Mouse (Mus musculus): ENCODE measurements around the gene Map2k4.

The Map2k4 gene

DNA sequence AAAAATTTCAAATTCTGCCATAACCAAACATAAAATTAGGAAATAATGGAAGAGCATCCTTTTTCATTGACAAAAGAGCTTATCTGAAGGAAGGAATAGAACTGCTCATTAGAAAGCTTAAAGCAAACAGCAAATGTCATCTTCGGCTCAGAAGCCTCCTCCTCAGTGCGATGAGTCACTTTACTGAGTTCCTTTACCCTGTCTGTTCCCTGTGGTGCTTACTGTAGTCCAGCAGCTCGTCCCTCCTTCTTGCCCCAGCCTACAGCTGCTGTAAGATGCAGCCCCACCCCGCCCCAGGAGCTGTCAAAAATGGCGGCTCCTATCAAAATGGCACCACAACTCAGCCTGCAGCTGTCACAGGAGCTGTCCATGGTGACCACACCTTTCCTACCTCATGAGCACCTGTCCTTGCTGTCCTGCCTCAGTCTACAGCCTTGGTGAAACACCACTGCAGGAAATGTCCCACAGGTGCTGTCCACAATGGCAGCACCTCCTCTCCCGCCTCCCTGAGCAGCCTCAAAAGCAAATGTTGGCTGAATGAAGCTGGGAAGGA, 75.3 kb downstream of the Map2k4 start:
- no peak for DNase-seq (ENCODE audit: low spot score in 2 of 2)

DNA sequence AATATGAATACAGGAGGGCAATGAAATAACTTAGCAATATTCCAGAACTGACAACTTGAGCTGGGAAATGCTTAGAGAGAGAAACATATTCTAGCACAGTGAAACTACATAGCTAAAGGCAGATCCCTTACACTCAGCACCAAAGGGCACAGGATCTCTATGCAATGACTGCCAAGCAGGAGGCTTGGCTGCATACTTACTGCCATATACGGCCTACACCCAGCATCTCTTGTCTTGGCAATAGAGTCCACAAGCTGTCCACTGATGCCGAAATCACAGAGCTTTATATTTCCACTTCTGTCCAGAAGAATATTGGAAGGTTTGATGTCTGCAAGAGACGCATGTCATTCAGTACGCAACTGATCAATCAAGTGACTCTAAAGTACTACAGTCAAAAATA, 81.3 kb downstream of the Map2k4 start:
- no peak for DNase-seq (ENCODE audit: low spot score in 2 of 2)

DNA sequence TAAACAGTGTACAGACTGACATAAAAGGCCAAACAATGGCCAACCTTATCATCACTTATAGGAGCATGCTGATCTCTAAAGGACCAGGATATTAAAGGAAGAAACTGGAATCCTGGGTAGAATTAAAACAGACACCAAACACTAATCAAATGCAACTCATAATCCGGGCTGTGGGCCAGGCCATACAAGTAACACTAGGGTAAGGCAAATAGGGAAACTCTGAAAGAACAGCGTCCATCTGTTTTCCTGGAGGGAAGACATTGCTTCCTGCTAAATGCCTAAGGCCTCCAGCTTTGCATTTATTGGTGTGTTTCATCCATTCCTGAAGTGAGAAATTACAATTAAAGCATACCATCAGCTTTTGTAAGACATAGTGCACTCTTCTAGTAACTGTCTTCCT, 81.9 kb downstream of the Map2k4 start:
- DNase-seq (ENCODE audit: low spot score in 2 of 2): no peak

DNA sequence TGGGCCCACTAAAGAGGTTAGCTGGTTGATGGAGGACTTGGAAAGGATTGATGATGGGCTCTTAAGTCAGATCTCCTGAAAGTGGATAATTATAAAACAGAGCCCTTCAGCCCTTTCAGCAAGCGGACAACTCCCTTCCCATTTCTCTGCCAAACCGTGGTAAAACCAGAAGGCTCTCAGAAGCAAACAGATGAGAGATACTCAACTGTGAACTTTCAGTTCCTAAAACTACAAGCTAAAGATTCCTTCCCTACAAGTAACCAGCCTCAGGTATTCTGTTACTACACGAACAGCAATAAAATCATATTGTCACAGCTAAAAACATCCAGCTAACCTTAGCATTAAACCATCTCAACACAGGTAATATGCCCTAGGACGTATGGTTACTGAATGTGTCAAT, 83.2 kb downstream of the Map2k4 start:
- no peak for DNase-seq (ENCODE audit: low spot score in 2 of 2)

DNA sequence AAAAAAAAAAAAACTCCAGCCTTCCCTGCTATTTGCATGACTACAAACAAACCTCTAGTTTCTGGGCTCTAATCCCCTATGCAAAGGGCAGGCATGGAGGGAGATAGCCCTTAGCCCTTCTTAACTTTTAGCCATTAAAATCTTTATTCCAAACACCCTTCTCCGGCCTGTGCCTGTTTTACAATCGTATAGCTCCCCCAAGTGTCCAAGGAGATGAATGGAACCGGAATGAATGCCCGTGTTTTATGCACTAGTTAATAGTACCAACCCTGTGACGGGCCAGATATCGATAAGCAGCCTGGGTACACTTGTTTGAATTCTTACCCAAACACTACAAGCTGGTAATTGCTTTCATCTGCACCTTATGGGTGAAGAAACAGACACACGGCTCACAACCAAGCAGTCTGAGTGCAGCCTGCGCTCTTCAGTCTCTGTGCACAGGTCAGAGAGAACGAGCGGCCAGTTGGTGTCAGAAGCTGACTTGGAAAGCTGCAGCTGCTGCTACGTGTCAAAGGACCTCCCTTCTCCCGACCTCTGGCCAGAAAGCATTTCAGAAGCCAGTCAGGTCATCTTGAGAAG, 109.2 kb downstream of the Map2k4 start:
- peak in 1 of 2 experiments; percentile 46 for DNase-seq (ENCODE audit: low spot score in 2 of 2)

DNA sequence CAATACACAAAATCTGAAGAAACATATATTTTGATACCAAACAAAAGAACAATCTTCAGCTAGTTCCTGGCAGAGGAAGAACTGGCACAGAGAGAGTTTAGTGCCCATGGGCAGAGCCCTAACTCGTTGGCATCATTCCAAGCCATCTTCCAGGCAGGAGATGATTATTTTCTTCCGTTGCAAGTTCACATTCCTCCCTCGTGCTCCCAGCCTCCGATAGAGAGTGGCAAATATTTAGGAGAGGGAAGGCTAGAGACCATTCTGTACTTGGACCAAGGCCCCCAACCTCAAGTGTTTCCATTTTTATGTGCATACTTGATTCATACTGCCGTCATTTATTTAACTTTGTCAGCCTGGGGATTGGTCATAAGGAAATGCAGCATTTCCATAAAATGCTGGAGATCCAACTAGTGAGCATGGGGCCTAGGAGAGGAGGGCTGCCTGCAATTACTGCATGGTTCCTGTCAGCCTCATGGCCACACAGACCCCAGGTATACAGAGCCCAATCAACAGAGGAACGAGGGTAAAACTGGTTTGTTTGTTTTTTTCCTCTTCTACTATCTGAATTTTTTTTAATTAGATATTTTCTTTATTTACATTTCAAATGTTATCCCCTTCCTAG, 120.6 kb downstream of the Map2k4 start:
- DNase-seq (ENCODE audit: low spot score in 2 of 2): no peak

DNA sequence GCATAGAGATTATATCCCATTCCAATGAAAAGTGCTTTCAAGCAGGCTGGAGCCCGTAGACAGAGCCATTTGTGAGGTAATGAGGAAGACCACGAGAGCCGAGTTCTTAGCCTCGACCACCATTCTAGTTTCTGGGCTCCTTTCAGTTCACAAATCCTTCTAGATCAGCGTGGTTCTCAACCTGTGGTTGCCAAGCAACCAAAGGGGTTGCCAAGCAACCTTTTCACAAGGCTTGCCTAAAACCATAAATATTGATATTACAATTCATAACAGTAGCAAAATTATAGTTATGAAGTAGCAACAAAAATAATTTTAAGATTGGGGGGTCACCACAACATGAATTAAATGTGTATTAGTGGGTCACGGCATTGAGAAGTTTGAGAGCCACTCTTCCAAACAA, 123.2 kb downstream of the Map2k4 start:
- peak in 1 of 2 experiments; percentile 12 for DNase-seq (ENCODE audit: low spot score in 2 of 2)

DNA sequence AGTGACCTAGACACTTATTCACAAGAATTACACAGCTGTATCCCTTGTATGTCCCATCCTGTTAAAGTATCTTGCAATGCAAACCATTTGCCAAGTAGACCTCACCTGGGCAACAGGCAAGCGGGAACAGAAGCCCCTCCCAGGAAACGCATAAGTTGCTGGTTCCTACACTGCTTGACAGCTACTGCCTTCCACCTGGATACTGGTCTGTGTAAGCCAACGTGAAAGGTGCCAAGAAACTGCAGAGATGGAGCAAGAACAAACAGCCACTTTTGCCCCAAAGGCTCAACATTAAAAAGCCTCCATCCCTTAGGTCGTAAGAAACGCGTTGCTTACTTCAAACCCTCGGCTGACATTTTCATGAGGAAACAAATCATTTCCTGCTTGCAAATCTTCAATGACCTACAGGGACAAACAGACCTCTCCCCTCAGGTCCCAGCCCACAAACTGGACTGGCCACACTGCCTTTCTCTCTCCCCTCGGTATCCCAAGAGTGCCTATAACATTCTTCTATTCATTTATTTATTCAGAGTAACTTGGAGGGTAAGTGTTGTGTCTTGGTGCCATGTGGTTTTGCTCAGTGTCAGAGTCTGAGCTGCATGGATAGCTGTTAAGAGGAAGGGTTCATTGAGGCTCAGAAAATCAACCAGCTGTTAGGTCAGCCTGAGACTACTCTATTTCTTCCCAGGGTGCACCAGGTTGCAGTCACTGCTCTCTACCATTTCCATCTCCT, 126.1 kb downstream of the Map2k4 start:
- no peak for DNase-seq (ENCODE audit: low spot score in 2 of 2)

DNA sequence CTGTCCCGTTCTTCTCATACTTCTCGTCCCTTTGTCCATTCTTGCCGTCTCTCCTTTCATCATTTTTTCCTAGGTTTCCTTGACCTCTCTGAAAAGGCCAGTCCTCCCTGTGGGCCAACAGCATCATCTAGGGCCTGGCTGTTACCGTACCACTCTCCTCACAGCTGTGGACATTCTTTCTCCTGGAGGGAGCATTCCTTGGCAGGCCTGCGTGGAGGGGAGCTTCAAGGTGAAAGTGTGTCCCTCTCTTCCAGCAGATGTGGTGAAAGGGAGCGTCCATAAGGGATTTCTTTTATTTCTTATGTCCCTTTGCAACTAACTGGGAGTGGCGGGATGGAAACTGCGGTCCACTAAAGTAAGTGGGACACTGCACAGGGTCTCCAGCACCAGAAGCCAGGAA, 134.2 kb downstream of the Map2k4 start:
- DNase-seq (ENCODE audit: low spot score in 2 of 2): no peak

DNA sequence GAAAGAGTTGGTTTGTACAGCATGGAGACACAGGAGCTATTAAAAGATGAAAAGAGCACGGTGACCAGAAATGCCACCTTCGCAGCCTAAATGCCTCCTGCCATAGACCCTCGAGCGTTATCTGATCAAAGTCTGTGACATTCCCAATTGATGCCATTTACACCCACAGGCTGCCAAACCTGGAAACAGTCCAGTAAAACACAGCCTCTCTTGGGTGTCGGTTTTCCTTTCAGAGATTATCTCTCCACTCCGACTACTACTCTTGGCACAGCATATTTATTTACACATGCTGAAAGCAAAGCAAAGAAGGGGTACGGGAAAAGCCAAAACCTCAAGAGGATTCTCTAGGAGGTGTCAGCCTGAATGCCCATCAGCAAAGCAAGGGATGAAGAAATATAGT, 136.7 kb downstream of the Map2k4 start:
- DNase-seq (ENCODE audit: low spot score in 2 of 2): no peak

DNA sequence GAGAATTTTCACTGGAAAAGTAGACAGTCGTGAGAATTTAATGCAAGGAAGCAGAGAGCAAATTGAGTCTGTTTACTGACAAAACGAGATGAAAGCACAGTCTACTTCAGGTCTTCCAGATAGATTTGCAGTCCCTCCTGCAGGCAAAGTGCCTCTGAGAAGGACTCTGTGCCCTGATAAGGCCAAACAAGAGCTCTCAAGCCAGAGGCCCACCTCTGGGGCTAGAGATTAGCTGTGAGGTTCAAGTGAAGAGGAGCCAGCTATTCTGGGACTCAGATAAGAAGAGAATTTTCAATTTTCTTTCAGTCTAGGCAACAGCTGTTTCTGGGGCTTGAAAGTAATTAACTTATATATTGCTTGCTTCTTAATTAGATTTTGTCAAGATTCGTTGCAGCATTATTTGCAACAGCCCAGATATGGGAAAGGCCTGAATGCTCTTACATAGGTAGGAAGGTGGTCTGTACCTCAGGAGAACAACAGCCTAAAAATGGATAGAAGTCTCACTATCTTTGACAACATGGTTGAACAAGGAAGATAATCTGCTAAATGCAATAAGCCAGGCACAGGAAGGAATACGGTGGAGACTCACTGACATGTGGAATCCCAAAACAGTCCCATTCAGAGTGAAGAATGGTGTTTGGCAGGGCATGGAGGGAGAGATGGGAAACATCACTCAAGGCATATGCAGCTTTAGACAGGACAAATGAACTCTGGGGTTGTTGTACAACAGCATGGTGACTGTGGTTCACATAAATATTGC, 138.0 kb downstream of the Map2k4 start:
- DNase-seq (ENCODE audit: low spot score in 2 of 2): no peak

DNA sequence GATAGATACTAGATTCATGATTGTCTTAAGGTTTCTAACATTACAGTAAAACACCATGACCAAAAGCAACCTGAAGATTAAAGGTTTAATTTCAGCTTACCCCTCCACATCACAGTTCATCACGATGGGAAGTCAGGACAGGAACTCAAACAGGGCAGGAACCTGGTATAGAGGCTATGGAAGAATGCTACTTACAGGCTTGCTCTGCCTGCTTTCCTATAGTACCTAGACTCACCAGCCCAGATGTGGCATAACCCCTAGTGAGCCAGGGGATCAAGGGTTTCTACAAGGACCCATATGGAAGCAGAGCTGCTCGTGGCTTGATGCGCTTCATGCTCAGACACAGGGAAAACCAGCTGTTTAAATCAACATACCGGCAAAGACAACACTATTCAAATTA, 138.6 kb downstream of the Map2k4 start:
- no peak for DNase-seq (ENCODE audit: low spot score in 2 of 2)

DNA sequence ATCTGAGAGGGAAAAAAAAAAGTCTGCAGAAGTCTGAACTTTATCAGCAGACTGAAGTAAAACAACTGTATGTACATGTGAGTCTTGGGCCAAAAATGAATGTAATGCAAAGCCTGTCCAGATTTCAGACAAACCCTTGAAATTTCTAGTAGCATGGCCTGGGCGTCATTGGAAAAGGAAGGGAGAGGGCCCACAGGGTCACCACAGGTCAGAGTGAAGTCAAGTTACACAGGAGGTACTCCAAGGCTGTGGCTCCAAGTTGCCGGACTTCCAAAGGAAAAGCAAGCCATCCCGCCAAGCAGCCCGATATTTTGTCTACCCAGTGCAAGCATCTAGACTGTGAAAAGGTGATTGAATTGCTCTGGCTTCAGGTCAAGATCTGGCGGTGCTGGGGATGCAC, 141.8 kb downstream of the Map2k4 start:
- no peak for DNase-seq (ENCODE audit: low spot score in 2 of 2)

DNA sequence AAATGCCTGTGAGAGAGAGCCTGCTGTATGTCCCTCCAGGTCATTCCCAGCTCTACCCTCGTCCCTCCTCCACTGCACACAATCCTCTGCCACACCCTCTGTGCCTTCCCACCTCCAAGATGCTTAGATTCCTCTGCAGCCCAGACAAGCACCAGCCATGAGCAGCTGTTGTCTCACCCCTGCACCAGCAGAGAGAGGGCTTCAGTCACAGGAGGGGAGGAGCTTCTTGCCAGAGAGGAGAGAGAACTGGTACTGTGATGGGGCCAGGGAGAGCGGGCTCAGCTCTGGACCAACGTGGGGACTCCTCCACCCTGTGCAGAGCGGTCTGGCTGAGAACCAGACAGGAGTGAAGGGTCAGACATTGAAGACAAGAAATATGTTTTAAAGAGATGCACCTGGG, 143.6 kb downstream of the Map2k4 start:
- no peak for DNase-seq (ENCODE audit: low spot score in 2 of 2)

DNA sequence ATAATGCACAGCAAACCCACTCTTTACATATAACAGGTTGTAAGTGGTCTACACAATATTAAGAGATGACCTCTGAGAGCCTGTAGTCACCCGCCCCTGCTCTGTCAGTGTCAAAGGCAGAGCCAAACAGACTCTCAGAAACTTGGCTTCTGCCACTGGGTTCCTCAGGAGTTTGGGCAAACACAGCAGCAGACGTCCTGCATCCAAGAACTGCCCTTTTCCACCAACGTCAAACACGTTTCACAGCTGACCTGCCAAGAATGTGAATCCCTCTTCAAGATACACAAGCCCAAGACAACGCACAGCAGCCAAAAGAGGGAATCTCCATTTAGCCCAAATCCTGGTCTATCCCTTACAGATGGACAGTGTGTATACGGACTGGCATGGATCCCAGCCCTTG, 147.8 kb downstream of the Map2k4 start:
- no peak for DNase-seq (ENCODE audit: low spot score in 2 of 2)

Data from left cerebral cortex, adult 9 months (tissue).